Mouse (Mus musculus) bone marrow macrophage, adult 2 months (primary cell): ENCODE results near the gene Stbd1. TPM values are rescaled to one million over a fixed set of nuclear protein-coding genes. Genes with fewer than 3 reads are reported as not detected.

Experiments used
- H3K27ac ChIP-seq: 2 replicates; pipeline ENCODE4 v1.5.1; 2012; ENCODE audit warnings: low read depth, low read length; ENCODE audit not compliant: insufficient read depth
- H3K4me1 ChIP-seq: 2 replicates; pipeline ENCODE4 v1.6.1; 2012; ENCODE audit warnings: low read length; ENCODE audit not compliant: control insufficient read depth, insufficient read depth
- H3K4me3 ChIP-seq: 2 replicates; pipeline ENCODE4 v1.5.1; 2012; ENCODE audit warnings: mild to moderate bottlenecking, low read length, moderate library complexity; ENCODE audit not compliant: insufficient read depth
- CTCF ChIP-seq: IDR thresholded peaks from 2 replicates; pipeline ENCODE4 v1.5.1; 2012; ENCODE audit warnings: low read depth, mild to moderate bottlenecking, low read length, moderate library complexity
- POLR2A ChIP-seq: IDR thresholded peaks from 2 replicates; pipeline ENCODE4 v1.6.1; 2012; ENCODE audit warnings: mild to moderate bottlenecking, low read depth, low read length, borderline replicate concordance
- polyA plus RNA-seq: library from polyadenylated mRNA; stranded (reverse); fragments of >200 nt; gene quantifications from 2 replicates; pipeline ENCODE4 v1.2.4, GENCODE M21; 2012; ENCODE audit not compliant: missing spikeins, insufficient read depth, insufficient read length

The Stbd1 gene
- polyA plus RNA-seq, 1 experiment = 1.1 TPM

DNA sequence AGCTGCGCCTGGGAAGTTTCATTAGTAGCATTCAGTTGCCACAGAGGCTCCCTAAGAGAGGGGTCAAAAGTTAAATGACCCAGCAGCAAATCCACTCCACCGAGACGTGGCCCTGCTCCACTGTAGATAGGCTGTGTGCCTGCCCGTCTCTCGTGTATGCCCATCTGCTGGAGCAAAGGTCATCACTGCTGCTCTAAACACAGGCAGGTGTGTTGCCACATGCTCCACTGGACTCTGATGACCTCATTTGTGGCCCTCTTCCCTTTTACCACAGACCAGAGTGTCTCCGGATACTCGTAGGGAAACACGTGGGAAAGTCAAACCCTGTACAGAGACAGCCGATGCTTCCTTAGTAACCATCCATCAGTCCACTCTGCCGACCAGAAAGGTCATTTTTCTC lies 16.9 kb upstream of the Stbd1 start:
- H3K4me3 ChIP-seq = no peak overlapping the region
- H3K27ac ChIP-seq = no peak overlapping the region
- H3K4me1 ChIP-seq = no peaks in the 10 kb centered on the region
- TF ChIP-seq CTCF (no peak), POLR2A (no peak)

DNA sequence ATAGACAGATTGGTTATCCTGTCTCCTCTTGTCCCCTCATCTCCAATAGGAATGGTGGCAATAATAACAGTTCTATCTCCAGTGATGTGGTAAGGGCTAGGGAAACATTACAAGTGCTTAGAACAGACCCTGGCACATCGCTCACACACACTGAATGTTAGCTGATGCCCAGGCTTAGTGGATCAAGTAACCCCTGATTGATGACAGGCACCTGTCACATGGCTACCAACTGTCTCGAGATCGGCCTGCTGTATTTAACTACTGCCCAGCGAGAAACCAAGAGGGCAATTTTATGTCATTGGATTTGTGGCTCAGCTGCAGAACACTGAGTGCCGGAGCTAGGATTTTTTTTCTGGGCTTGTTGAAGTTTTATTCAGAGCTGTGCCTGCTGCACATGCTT lies 7.8 kb upstream of the Stbd1 start:
- Histone ChIP-seq H3K4me1 (no peaks in the 10 kb centered on the region), H3K4me3 (no peak overlapping the region), H3K27ac (no peak overlapping the region)
- no peak for TF ChIP-seq POLR2A
- TF ChIP-seq CTCF = no peak

- no peaks in the 10 kb centered on the region for H3K4me1 ChIP-seq
- TF ChIP-seq CTCF (no peak), POLR2A (no peak)
- H3K27ac ChIP-seq = no peak overlapping the region
- H3K4me3 ChIP-seq = no peak overlapping the region
Measured at GRCm38 (mm10) chr5:92596865-92597264, 6.0 kb upstream of the Stbd1 start.

DNA sequence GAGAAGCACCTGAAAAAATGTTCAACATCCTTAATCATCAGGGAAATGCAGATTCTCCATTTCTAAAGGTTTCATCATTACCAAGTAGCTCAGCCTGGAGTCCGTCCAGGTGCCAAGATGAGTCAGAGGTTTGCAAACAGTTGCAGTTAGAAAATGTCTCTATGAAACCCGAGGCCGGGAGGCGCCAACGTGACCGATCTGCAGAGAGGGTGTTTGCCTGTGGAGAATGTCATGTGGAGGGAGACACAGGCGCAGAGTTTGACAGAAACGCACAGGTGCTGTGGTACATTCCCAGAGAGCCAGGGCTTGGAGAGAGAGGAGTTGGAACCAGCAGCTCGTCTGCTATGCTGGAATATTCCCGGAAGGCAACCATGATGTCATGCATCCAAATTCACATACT lies 3.8 kb upstream of the Stbd1 start:
- Histone ChIP-seq H3K4me3 (no peak overlapping the region), H3K4me1 (no peaks in the 10 kb centered on the region), H3K27ac (no peak overlapping the region)
- TF ChIP-seq CTCF (no peak), POLR2A (no peak)

- Histone ChIP-seq H3K4me1 (no peaks in the 10 kb centered on the region), H3K4me3 (no peak overlapping the region), H3K27ac (no peak overlapping the region)
- TF ChIP-seq POLR2A = no peak
- no peak for TF ChIP-seq CTCF
Measured at GRCm38 (mm10) chr5:92604452-92605247, 1.8 kb downstream of the Stbd1 start.

GRCm38 (mm10) chr5:92607492-92608229 lies 4.8 kb downstream of the Stbd1 start:
- no peak overlapping the region for H3K27ac ChIP-seq

DNA sequence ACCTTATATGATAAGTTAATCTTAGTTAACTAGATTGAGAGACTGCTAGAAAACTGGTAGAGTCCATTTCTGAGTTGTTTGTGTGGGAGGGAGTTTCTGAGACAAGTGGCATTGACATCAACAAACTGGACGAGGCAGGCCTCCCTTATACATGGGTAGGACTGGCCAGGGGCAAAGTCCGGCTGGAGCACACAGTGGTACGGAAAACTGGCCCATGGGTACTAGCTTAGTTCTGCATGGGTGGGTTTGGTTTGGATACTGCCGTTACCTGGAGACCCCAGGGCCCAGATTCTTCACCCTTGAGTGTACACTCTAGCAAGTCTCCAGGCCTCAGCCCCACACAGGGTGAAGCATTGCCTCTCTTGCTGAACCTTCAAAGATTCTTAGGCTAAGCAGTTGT lies 9.9 kb downstream of the Stbd1 start:
- Histone ChIP-seq H3K27ac (no peak overlapping the region), H3K4me1 (no peaks in the 10 kb centered on the region), H3K4me3 (no peak overlapping the region)
- TF ChIP-seq CTCF = no peak
- no peak for TF ChIP-seq POLR2A

More at GRCm38 (mm10) chr5:92607492-92608229, 4.8 kb downstream of the Stbd1 start:
- Histone ChIP-seq H3K4me3 (no peak overlapping the region), H3K4me1 (no peaks in the 10 kb centered on the region)
- TF ChIP-seq POLR2A (no peak), CTCF (no peak)

- H3K27ac ChIP-seq = no peak overlapping the region
- TF ChIP-seq CTCF = no peak
- TF ChIP-seq POLR2A = no peak
- H3K4me3 ChIP-seq = no peak overlapping the region
- H3K4me1 ChIP-seq = no peaks in the 10 kb centered on the region
Measured at GRCm38 (mm10) chr5:92621883-92622282, 19.0 kb downstream of the Stbd1 start.

DNA sequence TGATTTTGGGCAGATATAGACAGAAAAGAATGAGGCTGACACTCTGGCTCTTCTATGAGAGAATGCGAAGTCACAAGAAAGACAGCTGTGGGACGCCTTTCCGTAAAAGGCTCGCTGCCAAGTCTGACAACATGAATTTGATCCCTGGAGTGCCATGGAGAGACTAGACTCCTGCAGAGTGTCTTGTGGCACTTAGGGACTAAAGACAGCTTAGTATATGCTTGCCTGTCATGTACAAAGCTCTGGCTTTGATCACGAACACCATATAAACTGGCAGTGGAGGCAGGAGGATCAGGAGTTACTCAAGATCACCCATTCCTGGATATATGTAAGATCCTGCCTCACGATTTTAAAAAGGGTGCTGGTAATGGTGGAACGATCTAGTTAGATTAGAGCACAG lies 25.1 kb downstream of the Stbd1 start:
- TF ChIP-seq POLR2A (no peak), CTCF (no peak)
- no peaks in the 10 kb centered on the region for H3K4me1 ChIP-seq
- H3K27ac ChIP-seq = no peak overlapping the region
- H3K4me3 ChIP-seq = no peak overlapping the region

GRCm38 (mm10) chr5:92633526-92633925 lies 30.7 kb downstream of the Stbd1 start:
- Histone ChIP-seq H3K4me3 (no peak overlapping the region), H3K4me1 (no peaks in the 10 kb centered on the region), H3K27ac (no peak overlapping the region)
- TF ChIP-seq CTCF (no peak), POLR2A (no peak)
